Mouse (Mus musculus) liver, embryonic 14.5 days (tissue): ENCODE measurements around the gene Iqce.

ENCODE experiments used
- CTCF ChIP-seq: IDR thresholded peaks from 2 replicates; pipeline ENCODE4 v1.5.1; 2016; ENCODE audit warnings: antibody characterized with exemption, low read depth, control low read depth
- EP300 ChIP-seq: IDR thresholded peaks from 2 replicates; pipeline ENCODE4 v1.6.1; 2016; ENCODE audit warnings: antibody characterized with exemption, low read depth

GRCm38 (mm10) chr5:140634798-140635722 lies 67.1 kb downstream of the Iqce start:
- no peak for TF ChIP-seq CTCF
- no peak for TF ChIP-seq EP300
